Mouse (Mus musculus) olfactory bulb, adult 2 months (tissue): Measurements from ENCODE around the gene Ppp4r2. TPM values are rescaled to one million over a fixed set of nuclear protein-coding genes. Genes with fewer than 3 reads are reported as not detected.

ENCODE experiments used
- H3K27ac ChIP-seq: fragments of 200-500 bp; 2 replicates; pipeline ENCODE4 v1.5.1; 2012; ENCODE audit warnings: low read depth, low read length; ENCODE audit not compliant: insufficient read depth
- H3K4me1 ChIP-seq: fragments of 200-500 bp; 2 replicates; pipeline ENCODE4 v1.6.1; 2012; ENCODE audit warnings: low read length; ENCODE audit not compliant: control insufficient read depth, insufficient read depth
- H3K4me3 ChIP-seq: fragments of 200-500 bp; 2 replicates; pipeline ENCODE4 v1.5.1; 2012; ENCODE audit warnings: mild to moderate bottlenecking, low read depth, low read length, moderate library complexity; ENCODE audit not compliant: insufficient read depth
- CTCF ChIP-seq: fragments of 200-500 bp; IDR thresholded peaks from 2 replicates; pipeline ENCODE4 v1.5.1; 2012; ENCODE audit warnings: low read depth, mild to moderate bottlenecking, low read length, moderate library complexity; ENCODE audit not compliant: insufficient read depth
- POLR2A ChIP-seq: fragments of 200-500 bp; IDR thresholded peaks from 2 replicates; pipeline ENCODE4 v1.6.1; 2012; ENCODE audit warnings: mild to moderate bottlenecking, low read depth, low read length, moderate library complexity; ENCODE audit not compliant: insufficient read depth
- WGBS: fragments of 180-500 bp; shearing (Covaris S2); methylation state at CpG from one replicate; pipeline ENCODE4 v1.1.7; 2018; 5-methylcytosine and 5-hydroxymethylcytosine counted together
- polyA plus RNA-seq: library from polyadenylated mRNA; stranded (reverse); fragments of >200 nt; gene quantifications from 2 replicates; pipeline ENCODE4 v1.2.4, GENCODE M21; 2012; ENCODE audit warnings: low replicate concordance; ENCODE audit not compliant: missing spikeins, insufficient read depth, insufficient read length

Ppp4r2 gene
- polyA plus RNA-seq, 1 experiment, result 172 TPM

DNA sequence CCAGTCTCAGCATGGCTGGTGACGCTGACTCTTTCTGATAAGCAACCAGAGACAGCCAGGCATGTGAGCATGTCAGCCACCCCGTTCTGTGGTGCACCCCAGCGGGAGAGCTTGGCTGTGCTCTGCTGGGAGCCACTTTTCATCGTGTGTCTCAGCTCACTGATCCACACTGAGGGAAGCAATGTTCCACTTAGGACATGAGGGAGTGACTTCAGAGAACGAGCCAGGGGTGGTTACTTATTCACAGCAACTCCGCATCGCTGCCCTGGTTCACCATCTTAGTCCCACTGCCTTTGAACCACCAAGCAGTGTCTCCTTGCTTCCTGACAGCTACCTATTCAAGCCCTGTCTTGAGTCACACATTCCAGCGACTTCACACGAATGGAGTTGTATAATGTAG, 53.6 kb downstream of the Ppp4r2 start:
- 85% methylated on average over 9 of the region's 9 CpGs for WGBS
- no peak overlapping the region for H3K4me3 ChIP-seq
- H3K27ac ChIP-seq, result no peak overlapping the region
- TF ChIP-seq CTCF, result no peak
- no peak for TF ChIP-seq POLR2A
- H3K4me1 ChIP-seq, result no peaks in the 10 kb centered on the region

DNA sequence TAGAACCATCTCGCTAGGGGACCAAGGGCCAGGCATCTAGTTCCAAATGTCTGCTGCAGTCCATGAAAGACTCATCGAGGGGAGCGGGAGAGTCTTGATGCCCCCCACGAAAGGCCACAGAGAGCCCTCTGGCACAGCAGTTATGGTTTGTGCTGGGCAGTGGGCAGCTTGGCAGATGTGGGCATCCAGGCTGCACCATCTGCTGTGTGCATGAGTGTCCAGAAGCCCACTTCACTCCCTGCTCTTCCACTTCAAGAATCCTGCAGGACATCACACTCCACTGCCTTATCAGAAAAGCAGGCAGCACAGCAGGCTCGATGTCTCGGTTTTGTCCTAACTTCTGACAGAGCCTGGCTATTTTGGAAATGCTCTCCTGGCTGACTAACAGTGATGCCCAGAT, 55.9 kb downstream of the Ppp4r2 start:
- Histone ChIP-seq H3K4me1 (0 out of 2 replicates have a peak, but pooled peaks cover 2% of the 10 kb centered on the region), H3K27ac (no peak overlapping the region), H3K4me3 (no peak overlapping the region)
- 89% methylated on average over 6 of the region's 6 CpGs for WGBS
- TF ChIP-seq POLR2A (no peak), CTCF (no peak)

DNA sequence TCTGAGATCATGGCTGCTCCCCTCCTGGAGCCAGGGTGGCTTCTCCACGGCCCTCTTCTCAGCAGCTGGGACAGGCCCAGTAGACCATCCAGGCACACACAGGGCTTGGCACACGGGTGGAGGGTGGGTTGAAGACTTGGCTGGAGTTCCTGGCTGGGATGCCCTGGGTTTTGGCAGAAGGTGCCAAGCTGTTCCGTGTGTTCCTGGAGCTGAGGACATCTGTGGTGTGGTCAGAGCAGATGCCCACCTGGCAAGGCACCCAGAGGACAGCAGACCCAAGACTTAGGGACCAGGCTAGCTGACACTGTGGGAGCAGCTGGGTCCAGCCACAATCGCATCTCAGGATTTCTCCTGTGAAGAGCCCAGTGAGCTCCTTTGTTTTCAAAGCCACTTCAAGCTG, 59.1 kb downstream of the Ppp4r2 start:
- H3K4me1 ChIP-seq, result 0 out of 2 replicates have a peak, but pooled peaks cover 2% of the 10 kb centered on the region
- 56% methylated on average over 4 of the region's 4 CpGs for WGBS
- H3K4me3 ChIP-seq, result no peak overlapping the region
- TF ChIP-seq CTCF, result no peak
- no peak for TF ChIP-seq POLR2A
- no peak overlapping the region for H3K27ac ChIP-seq

DNA sequence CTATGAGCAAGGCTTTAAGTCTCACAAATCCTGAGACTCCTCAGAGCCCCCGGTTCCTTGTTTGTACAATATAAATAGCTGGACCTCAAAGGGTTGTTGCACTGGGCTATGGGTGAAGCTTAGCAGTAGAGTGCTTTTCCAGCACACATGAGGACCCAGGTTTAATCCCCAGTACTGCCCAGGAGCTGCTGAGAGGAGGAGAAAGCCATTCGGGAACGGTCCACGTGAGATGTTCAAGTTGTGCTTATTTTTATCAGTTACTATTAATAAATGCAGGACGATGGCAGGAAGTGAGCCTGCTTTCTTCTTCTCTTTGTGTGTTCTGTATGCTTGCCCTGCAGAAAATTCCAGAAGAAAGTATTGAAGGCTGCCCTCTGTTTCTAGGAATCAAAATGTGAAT, 59.7 kb downstream of the Ppp4r2 start:
- Histone ChIP-seq H3K4me3 (no peak overlapping the region), H3K4me1 (0 out of 2 replicates have a peak, but pooled peaks cover 2% of the 10 kb centered on the region), H3K27ac (no peak overlapping the region)
- 37% methylated on average over 5 of the region's 5 CpGs for WGBS
- TF ChIP-seq POLR2A, result no peak
- no peak for TF ChIP-seq CTCF

DNA sequence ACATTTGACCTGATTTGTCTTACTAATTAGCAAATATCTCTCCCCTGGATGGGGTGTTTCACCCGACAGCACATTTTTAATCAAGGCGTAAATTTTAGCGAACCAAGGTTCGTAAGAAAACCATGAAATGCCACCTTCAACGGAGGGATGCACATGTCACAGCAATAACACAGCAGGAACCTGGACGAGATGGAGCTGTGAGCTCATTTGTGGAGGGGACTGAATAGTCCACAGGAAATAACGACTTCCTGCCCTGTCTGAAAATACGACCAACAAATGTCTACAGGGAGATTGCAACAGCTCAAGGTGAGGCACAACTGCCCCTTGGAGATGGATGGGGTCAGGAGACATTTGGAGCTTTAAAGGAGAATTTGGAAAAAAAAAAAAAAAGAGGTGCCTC, 61.8 kb downstream of the Ppp4r2 start:
- WGBS, result 77% methylated on average over 8 of the region's 8 CpGs
- no peak overlapping the region for H3K27ac ChIP-seq
- H3K4me1 ChIP-seq, result 0 out of 2 replicates have a peak, but pooled peaks cover 2% of the 10 kb centered on the region
- no peak for TF ChIP-seq CTCF
- no peak for TF ChIP-seq POLR2A
- H3K4me3 ChIP-seq, result no peak overlapping the region

DNA sequence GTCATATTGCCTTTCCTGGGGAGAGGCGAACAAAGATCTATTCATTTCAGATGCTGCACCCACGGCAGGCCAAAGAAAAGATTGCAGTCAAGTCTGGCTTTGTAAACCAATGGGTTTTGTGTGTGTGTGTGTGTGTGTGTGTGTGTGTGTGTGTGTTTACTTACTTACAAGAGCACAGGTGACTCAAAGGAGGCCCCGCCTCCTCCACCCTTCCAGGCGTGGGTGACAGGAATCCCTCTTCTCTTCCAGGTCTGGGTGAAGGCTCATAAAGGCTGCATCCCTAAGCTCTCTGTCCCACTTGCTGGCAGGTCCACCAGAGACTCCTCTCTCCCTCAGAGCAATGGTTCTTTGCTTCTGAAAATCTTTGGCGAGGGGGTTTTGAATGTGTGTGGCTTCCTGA, 63.5 kb downstream of the Ppp4r2 start:
- 76% methylated on average over 5 of the region's 5 CpGs for WGBS
- 0 out of 2 replicates have a peak, but pooled peaks cover 2% of the 10 kb centered on the region for H3K4me1 ChIP-seq
- H3K4me3 ChIP-seq, result no peak overlapping the region
- no peak overlapping the region for H3K27ac ChIP-seq
- TF ChIP-seq CTCF (no peak), POLR2A (no peak)

DNA sequence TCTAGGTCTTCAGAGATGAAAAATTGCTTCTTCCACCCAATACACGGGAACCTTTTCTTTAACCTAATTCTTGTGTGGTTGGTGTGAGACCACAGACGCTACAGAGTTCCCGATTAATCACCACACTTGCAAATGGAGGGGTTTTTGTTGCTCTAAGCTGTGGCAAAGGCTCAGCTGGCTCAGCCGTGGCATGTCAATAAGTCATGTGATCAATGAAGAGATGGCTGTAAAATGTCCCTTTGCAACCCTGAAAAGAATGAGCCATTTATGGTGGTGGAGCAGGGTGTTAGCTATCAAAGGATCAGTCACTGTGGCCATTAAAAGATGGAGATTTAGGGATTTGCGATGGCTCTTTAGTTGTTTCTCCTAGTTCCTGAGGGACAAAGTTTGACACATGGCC, 71.0 kb downstream of the Ppp4r2 start:
- TF ChIP-seq POLR2A (no peak), CTCF (no peak)
- 64% methylated on average over 5 of the region's 5 CpGs for WGBS
- no peaks in the 10 kb centered on the region for H3K4me1 ChIP-seq
- H3K27ac ChIP-seq, result no peak overlapping the region
- H3K4me3 ChIP-seq, result no peak overlapping the region

DNA sequence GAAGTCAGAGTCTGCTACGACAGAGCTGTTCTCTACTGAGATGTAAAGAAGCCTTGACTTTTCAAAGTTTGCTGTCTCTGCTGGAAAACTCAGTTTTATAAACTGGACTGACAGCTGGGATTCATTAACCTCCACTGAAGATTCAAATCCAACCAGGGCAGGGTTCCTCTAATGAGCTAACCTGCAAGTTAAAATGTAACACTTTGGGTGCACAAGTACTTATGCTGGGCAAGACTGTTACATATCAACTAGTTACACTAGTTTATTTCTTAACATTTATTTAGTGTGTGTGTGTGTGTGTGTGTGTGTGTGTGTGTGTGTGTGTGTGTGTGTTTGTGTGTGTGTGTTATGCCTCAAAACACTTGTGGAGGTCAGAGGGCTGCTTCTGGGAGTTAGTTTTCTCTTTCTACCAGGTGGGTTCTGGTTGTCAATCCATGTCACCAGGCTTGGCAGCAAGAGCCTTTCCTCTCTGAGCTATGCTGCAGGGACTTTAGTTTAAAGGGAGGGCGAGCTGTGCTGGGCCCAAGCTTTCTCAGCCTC, 76.8 kb downstream of the Ppp4r2 start:
- Histone ChIP-seq H3K27ac (no peak overlapping the region), H3K4me3 (no peak overlapping the region), H3K4me1 (no peaks in the 10 kb centered on the region)
- WGBS, result 94% methylated on average over 2 of the region's 2 CpGs
- TF ChIP-seq CTCF (no peak), POLR2A (no peak)

Other genes with a start within 250 kb of the Ppp4r2 start
- gene Shq1, start 162.5 kb upstream of the Ppp4r2 start, polyA plus RNA-seq, result not detected in 2 replicates
- not detected in 2 replicates for gene Gxylt2, start 128.9 kb upstream of the Ppp4r2 start, polyA plus RNA-seq